Mouse (Mus musculus) urinary bladder, postnatal 36 days (tissue): Measurements from ENCODE around the gene Pxn.

ENCODE experiments used
- DNase-seq, 2 experiments: peaks; one replicate each; pipeline ENCODE4 v3.0.0; 2022; ENCODE audit warnings: low spot score in 2 of 2, mixed read lengths in 1 of 2

The Pxn gene

DNA sequence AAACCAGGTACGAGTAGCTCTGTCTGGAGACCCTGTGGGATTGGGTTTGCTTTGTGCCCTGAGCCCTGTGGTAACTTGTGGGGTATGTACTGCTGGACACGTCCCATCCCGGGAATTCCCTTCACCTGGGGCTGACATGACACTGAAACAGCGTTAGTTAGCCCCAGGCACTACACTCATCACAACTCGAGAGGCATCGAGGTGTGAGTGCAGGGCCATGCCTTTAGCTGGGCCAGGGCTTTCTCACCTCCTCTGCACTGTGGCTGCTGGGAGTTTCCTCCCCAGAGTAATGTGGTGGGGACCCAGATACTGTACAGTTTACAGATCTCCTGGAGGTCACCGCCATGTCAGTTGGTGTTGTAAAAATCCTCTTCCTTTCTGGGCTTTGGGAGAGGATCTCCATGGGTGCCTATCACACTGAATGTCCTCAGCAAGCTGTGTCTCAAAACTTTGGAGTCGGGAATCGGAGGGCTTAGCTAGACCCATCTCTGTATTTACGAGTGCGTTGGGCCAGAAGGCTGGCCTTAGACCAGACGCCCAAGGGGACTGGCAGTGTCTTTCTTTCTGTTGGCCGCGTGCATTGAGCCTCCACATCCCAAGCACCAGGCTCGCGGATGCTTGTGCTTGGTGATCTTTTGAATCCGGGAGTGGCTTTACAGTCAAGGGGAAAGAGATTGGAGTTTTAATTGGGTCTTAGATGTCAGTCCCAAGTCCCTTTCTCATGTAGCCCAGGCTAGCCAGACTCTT lies 20.2 kb downstream of the Pxn start:
- no peak for DNase-seq

- DNase-seq = no peak
These were observed 21.7 kb downstream of the Pxn start for GRCm38 (mm10) chr5:115528128-115528527.

DNA sequence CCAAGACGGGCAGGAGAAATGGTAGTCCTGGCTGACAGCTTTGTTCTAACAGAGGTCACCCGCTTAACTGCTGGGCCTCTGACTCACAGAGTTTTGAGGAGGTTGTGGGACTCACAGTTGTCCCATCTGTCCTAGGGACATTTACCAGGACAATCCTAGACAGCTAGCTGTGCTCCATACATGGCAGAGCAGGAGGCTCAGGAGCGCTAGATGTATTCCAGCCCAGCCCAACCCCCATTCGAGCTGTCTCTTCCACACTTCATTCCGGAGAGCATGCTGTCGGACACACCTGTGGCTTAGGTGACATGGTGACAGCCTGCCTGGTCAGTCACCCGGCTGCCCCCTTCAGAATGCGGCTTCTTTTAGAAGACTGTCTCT lies 22.9 kb downstream of the Pxn start:
- no peak for DNase-seq

- no peak for DNase-seq
These were observed 23.4 kb downstream of the Pxn start for GRCm38 (mm10) chr5:115529742-115530446.

- no peak for DNase-seq
These were observed 24.0 kb downstream of the Pxn start for GRCm38 (mm10) chr5:115530447-115530809.

GRCm38 (mm10) chr5:115531671-115532270 lies 25.3 kb downstream of the Pxn start:
- peak in 1 of 2 experiments; percentile 83 for DNase-seq

- DNase-seq = peak in 1 of 2 experiments; percentile 74
These were observed 27.8 kb downstream of the Pxn start for GRCm38 (mm10) chr5:115534290-115534731.

- peak in 1 of 2 experiments; percentile 68 for DNase-seq
These were observed 28.4 kb downstream of the Pxn start for GRCm38 (mm10) chr5:115534856-115535255.

- DNase-seq = no peak
These were observed 29.2 kb downstream of the Pxn start for GRCm38 (mm10) chr5:115535635-115536034.

GRCm38 (mm10) chr5:115538017-115538692 lies 31.7 kb downstream of the Pxn start:
- no peak for DNase-seq

DNA sequence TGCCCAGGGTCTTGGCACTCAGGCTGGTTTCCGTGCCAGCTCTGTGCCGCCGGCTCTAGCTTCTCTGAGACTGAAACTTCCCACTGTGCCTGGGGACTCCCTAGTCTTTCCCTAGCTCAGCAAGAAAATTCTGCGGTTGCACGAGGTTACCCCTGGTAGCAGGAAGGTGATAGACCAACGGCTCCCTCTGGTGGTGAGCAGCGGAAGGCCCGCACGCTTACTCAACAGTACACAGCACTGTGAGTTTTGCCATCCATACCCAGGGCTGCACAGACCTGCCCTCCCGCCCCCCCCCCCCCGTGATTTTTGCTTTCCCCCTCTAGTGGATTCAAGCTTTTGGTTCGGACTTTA lies 32.2 kb downstream of the Pxn start:
- DNase-seq = peak; percentile 91 to 93

DNA sequence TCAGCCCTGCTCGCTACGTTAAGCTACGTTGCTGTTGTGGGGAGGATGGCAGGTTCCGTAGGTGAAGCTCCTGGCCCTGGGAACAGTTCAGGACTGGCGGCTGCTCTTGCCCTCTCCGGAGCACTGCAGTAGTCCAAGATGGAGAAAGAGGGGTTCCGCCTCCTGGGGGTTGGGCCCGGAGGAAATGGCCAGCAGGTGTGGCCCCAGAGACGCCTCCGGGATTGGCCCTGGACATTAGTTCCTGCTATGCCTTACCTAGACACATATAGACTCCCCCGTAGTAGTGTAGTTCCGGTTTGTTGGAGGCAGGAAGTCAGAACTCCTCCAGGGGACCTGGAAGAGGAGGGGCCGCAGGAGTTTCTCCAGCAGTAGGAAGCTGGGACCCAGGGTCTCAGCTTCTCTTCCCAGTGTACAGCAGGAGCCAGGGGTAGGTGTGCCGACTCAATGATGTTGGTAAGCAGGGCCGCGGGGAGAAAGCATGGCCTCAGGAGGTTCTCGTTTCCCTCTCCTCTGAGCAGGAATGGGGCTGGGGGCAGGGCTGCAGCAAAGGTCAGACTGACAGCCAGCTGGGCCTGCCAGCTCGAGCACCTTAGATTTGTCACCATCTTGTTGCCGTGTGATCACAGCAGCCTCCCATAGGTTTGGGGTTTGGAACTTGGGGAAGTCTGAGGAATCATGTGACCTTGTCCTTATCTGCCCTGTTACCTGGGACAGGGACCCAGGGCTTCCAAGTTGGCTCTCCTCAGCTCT lies 36.3 kb downstream of the Pxn start:
- no peak for DNase-seq

GRCm38 (mm10) chr5:115543509-115544253 lies 37.2 kb downstream of the Pxn start:
- DNase-seq = peak; percentile 52 to 76

DNA sequence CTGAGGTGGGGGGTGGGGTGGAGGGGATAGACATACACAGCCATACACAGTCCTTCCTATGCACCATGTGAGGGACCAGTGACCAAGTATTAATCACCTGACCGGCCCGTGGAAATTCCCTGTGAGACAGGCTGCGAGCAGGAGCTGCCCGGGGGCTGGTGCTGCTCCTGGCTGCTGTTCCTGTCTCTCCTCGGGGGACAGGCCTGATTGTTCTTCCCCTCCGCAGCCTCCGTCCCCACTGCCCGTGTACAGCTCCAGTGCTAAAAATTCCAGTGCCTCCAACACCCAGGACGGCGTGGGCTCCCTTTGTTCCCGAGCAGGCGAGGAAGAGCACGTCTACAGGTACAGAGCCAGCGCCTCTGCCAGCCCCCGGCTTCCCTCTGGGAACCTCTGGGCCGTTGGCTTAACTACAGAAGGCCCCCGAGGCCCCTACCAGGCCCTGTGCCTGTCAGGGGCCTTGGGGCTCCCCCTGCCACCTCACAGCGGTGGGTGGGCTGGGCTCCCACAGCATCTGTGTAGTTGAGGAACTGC lies 38.2 kb downstream of the Pxn start:
- no peak for DNase-seq

GRCm38 (mm10) chr5:115545636-115546035 lies 39.2 kb downstream of the Pxn start:
- DNase-seq = no peak

DNA sequence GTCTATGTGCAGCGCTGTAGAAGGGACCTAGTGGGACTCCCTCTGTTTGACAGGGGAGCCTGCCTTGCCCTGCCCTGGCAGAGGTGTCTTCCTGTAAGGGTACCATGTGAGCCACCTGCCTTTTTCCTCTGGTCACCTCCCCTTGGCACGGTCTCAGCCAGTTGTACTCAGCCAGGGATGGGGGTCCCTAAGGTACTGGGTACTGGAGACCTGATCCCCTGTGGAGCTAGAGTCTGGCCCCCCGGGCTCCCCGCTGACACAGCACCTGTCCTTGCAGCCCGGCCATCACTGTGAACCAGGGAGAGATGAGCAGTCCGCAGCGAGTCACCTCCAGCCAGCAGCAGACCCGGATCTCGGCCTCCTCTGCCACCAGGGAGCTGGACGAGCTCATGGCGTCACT lies 40.1 kb downstream of the Pxn start:
- DNase-seq = no peak

- no peak for DNase-seq
These were observed 40.5 kb downstream of the Pxn start for GRCm38 (mm10) chr5:115547014-115547413.

DNA sequence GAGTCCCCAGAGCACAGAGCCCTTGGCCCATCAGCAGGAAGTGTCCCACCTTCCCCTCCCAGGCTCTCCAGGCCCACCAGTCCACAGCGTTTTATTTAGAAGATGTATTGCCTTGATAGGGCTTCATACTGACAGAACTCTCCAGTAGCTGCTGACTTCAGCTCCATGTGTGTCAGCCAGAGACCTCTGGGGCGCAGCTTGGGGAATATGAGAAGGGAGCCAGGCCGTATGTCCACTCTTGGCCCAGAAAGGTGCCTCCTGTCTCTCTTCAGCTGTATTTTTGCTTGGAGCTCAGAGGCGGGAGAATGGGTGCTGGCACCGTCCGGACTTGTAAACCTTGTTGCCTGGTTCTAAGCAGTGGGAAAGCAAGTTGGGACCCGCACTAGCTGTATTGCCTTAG lies 40.9 kb downstream of the Pxn start:
- DNase-seq = no peak

DNA sequence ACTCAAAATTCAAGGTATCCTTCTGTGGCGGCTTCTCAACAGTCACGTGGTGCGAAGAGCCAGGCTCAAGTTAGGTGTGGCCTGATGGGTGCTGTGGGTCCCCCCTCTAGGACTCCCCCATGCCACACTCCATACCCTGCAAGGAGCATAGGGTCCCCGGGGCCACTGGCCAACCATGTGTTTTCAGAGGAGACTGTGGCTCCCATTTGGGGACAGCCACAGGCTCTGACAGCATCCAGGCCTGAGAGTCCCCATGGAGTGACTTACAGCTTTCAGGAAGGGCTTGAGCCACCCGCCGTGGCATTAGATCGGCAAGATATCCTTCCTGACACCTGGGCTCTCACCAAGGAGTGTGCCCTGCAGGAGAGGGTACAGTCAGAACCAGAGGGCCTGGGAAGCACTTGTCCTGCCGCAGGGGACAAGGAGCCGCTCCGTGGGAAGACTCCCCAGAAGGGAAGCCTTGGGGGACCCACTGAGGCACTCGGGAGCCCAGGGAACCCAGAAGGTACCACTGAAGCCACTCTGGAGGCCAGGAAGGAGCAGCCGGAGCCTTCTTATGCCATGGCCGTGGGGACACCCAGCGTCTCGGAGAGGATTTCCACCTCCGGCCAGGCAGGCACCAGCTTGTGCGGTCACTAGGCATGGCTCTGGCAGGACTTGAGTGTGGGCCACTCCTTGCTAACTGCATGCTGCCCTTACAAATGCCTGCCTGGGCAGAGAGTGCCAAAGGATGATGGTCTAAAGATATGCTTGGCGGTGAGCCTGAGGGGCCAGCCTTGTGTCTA lies 42.2 kb downstream of the Pxn start:
- DNase-seq = no peak

- no peak for DNase-seq
These were observed 44.1 kb downstream of the Pxn start for GRCm38 (mm10) chr5:115550482-115551005.
